Mouse (Mus musculus) kidney, embryonic 14.5 days (tissue): Measurements from ENCODE around the gene Slamf8. TPM values are rescaled to one million over a fixed set of nuclear protein-coding genes. Genes with fewer than 3 reads are reported as not detected.

Experiments
- ATAC-seq: fragments of 200-750 bp; cut with Nextera tagmentation; 2 replicates; pipeline ENCODE4 v1.8.0; 2017; ENCODE audit warnings: moderate number of reproducible peaks, mild to moderate bottlenecking, moderate TSS enrichment, moderate library complexity; ENCODE audit not compliant: low FRiP score, low TSS enrichment
- H3K27ac ChIP-seq: fragments of 300-500 bp; sonication (generic); 2 replicates; pipeline ENCODE4 v1.5.1; 2014; ENCODE audit warnings: low read depth, mild to moderate bottlenecking, low read length, moderate library complexity, mixed read lengths
- H3K27me3 ChIP-seq: fragments of 300-500 bp; sonication (generic); 2 replicates; pipeline ENCODE4 v1.6.1; 2014; ENCODE audit warnings: mild to moderate bottlenecking, low read length; ENCODE audit not compliant: control insufficient read depth, insufficient read depth
- H3K36me3 ChIP-seq: fragments of 300-500 bp; sonication (generic); 2 replicates; pipeline ENCODE4 v1.6.1; 2014; ENCODE audit warnings: low read length, mixed read lengths; ENCODE audit not compliant: control insufficient read depth, insufficient read depth
- H3K4me1 ChIP-seq: fragments of 300-500 bp; sonication (generic); 2 replicates; pipeline ENCODE4 v1.6.1; 2014; ENCODE audit warnings: low read length, mixed read lengths; ENCODE audit not compliant: control insufficient read depth, insufficient read depth
- H3K4me2 ChIP-seq: fragments of 300-500 bp; sonication (generic); replicated peaks from 2 replicates; pipeline ENCODE4 v1.6.1; 2014; ENCODE audit warnings: low read depth, mild to moderate bottlenecking, low read length
- H3K4me3 ChIP-seq: fragments of 300-500 bp; sonication (generic); 2 replicates; pipeline ENCODE4 v1.5.1; 2014; ENCODE audit warnings: mild to moderate bottlenecking, low read length
- H3K9ac ChIP-seq: fragments of 300-500 bp; sonication (generic); 2 replicates; pipeline ENCODE4 v1.6.1; 2014; ENCODE audit warnings: low read depth, mild to moderate bottlenecking, low read length, moderate library complexity
- H3K9me3 ChIP-seq: fragments of 300-500 bp; sonication (generic); 2 replicates; pipeline ENCODE4 v1.6.1; 2016; ENCODE audit warnings: low read length; ENCODE audit not compliant: control insufficient read depth
- WGBS: fragments of 180-500 bp; shearing (Covaris S2); extraction: QIAGEN DNeasy Blood & Tissue Kit; methylation state at CpG from one replicate; pipeline ENCODE4 v1.1.7; 2014; 5-methylcytosine and 5-hydroxymethylcytosine counted together
- polyA plus RNA-seq: library from polyadenylated mRNA; unstranded; fragments of >200 nt; fragmentation: Nextera tagmentation; extraction: Ambion mirVana; gene quantifications from 2 replicates; pipeline ENCODE4 v1.2.1, GENCODE M21; 2014

Slamf8 gene
- polyA plus RNA-seq, 1 experiment from 2014 or later: 0.12 TPM

DNA sequence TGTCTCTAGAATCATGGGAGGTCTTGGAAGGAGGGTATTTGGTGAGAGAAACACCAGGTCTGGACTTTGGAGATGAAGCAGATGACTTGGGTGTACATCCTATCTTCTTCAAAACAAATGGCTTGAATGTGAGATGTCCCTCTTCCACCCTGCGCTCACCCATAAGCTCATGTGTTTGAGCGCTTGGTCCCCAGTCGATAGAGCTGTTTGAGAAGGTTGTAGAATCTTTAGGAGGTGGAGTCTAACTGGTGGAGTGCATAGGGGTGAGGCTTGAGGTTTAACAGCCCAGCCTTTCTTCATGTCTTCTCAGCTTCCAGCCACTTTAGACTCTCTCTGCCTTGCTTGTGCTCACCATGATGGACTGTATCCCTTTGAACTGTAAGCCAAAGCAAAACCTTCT lies 35.9 kb upstream of the Slamf8 start:
- 94% methylated on average over 3 of the region's 3 CpGs for WGBS
- Histone ChIP-seq H3K4me2 (no peak overlapping the region), H3K4me3 (no peak overlapping the region), H3K36me3 (no peaks in the 10 kb centered on the region), H3K9me3 (no peaks in the 10 kb centered on the region), H3K27me3 (no peaks in the 10 kb centered on the region), H3K27ac (no peak overlapping the region), H3K9ac (no peak overlapping the region), H3K4me1 (no peaks in the 10 kb centered on the region)
- ATAC-seq: no peak

DNA sequence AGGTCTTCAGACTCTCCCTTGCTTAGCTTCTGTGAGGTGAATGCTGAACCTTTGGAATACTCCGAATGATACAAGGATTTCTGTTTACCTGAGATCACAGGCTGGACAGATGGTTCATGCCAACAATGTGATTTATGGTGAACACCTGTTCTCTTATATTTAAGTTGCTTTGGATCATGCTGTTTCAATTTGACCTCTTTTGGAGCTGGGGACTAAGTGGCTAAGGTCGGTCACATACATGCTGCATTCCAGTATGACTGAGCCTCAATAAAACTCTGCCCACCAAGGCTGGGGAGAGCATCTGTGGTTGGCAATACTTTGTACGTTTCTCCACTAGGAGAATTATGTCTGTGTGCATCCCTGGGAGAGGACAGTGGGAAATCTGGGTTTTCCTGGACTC lies 33.7 kb upstream of the Slamf8 start:
- no peak overlapping the region for H3K27ac ChIP-seq
- ATAC-seq: no peak
- 67% methylated on average over 3 of the region's 3 CpGs for WGBS
- no peak overlapping the region for H3K4me3 ChIP-seq
- no peaks in the 10 kb centered on the region for H3K9me3 ChIP-seq
- no peak overlapping the region for H3K9ac ChIP-seq
- H3K27me3 ChIP-seq: no peaks in the 10 kb centered on the region
- no peaks in the 10 kb centered on the region for H3K36me3 ChIP-seq
- H3K4me2 ChIP-seq: no peak overlapping the region
- no peaks in the 10 kb centered on the region for H3K4me1 ChIP-seq

DNA sequence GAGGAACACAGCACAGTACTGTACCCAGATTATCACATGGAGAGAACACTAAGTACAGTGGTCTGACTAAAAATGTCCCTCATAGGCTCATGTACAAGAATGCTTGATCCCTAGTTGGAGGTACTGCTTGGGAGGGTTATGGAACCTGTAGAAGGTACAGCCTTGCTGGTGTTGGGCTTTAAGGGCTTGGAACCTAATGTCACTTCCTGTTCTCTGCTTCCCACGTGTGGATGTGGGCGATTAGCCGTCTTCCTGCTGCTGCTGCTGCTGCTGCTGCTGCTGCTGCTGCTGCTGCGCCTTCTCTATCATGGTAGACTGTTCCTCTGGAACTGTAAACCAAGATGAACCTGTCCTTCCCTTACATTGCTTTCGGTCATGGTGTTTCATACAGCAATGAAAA lies 33.2 kb upstream of the Slamf8 start:
- Histone ChIP-seq H3K27me3 (no peaks in the 10 kb centered on the region), H3K9ac (no peak overlapping the region), H3K27ac (no peak overlapping the region), H3K4me1 (no peaks in the 10 kb centered on the region), H3K4me2 (no peak overlapping the region), H3K9me3 (no peaks in the 10 kb centered on the region), H3K4me3 (no peak overlapping the region), H3K36me3 (no peaks in the 10 kb centered on the region)
- 62% methylated on average over 5 of the region's 5 CpGs for WGBS
- no peak for ATAC-seq

DNA sequence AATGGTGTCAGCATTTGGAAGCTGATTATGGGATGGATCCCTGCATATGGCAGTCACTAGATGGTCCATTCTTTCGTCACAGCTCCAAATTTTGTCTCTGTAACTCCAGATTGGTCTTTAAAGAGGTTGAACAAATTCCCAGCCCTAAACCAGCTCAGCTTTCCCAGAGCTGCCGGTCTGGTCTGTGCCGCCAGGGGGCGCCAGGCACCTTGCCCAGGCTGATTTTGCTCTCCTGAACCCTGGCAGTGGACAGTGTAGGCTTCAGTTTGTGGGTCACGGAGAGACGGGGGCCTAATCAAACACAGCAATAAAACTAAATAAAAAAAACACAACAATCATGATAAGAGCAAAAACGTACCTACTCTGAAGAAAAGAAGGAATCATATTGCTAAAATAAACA lies 28.9 kb upstream of the Slamf8 start:
- H3K27me3 ChIP-seq: no peaks in the 10 kb centered on the region
- peak; percentile 46; the same call in 1 of the 2 replicates for ATAC-seq
- 17% methylated on average over 7 of the region's 7 CpGs for WGBS

DNA sequence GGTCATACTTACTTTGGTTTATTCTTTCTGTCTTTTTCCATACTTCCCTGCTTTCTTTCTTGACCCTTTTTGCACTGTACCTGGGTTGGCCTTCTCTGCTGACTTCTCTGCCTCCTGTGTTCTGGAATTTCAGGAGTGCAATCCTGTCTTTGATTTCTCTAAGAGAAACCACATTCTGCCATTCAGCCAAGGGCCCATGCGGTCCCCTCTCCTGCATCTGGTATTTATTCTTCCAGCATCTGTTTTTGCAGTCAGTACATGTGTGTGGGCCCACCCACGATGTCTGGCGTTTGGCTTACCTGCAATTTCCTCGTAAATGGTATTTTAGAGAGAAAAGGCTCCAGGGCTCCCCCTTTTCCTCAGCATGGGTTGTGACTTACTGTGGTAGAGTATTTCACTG lies 27.8 kb upstream of the Slamf8 start:
- H3K4me2 ChIP-seq: no peak overlapping the region
- H3K4me1 ChIP-seq: peaks cover 13% of the 10 kb centered on the region; the same call in 1 of the 2 replicates
- no peak for ATAC-seq
- H3K27ac ChIP-seq: no peak overlapping the region
- H3K36me3 ChIP-seq: no peaks in the 10 kb centered on the region
- no peak overlapping the region for H3K9ac ChIP-seq
- 49% methylated on average over 4 of the region's 4 CpGs for WGBS
- H3K9me3 ChIP-seq: no peaks in the 10 kb centered on the region
- H3K4me3 ChIP-seq: no peak overlapping the region
- H3K27me3 ChIP-seq: no peaks in the 10 kb centered on the region

More for the DNA sequence above, 28.9 kb upstream of the Slamf8 start:
- H3K4me3 ChIP-seq: no peak overlapping the region
- H3K9me3 ChIP-seq: no peaks in the 10 kb centered on the region
- no peak overlapping the region for H3K9ac ChIP-seq
- H3K27ac ChIP-seq: no peak overlapping the region
- H3K4me1 ChIP-seq: peaks cover 13% of the 10 kb centered on the region; the same call in 1 of the 2 replicates
- H3K36me3 ChIP-seq: no peaks in the 10 kb centered on the region
- H3K4me2 ChIP-seq: no peak overlapping the region

DNA sequence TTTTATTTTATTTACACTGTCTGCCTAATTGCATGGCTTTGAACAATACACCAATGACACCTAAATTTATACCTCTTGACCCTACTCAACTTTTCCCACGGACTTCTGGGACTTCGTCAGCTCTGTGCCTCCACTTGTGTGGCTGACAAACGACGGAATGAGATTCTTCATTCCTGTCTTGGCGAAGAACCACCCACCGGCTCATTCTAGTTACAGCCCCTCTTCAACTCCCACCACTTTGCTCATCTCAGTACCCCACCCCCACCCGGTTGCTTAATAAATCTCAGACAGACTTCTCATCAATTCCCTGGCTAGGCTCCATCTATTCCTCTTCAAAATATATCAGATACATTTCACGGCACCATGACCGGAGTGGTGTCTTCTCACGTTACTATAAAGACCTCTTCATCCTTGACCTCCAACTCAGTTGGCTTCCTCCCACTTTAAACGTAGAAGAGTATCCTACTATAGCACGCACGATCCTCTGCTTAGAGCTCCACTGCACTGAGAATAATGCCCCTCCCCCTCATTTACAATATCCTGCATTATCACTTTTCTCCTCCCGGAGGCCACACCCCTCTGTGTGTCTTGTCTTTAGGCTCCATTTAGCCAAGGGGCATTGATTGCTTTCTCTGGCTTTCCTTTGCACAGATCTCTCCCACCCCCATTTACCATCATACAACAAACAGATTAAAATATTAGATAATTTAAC lies 27.2 kb upstream of the Slamf8 start:
- Histone ChIP-seq H3K27me3 (no peaks in the 10 kb centered on the region), H3K36me3 (no peaks in the 10 kb centered on the region), H3K4me1 (peaks cover 13% of the 10 kb centered on the region; the same call in 1 of the 2 replicates), H3K4me2 (peak overlapping the region; percentile 54), H3K27ac (no peak overlapping the region), H3K4me3 (peak overlapping the region; percentile 27), H3K9ac (no peak overlapping the region), H3K9me3 (no peaks in the 10 kb centered on the region)
- peak; percentile 48 for ATAC-seq
- WGBS: 14% methylated on average over 14 of the region's 14 CpGs

DNA sequence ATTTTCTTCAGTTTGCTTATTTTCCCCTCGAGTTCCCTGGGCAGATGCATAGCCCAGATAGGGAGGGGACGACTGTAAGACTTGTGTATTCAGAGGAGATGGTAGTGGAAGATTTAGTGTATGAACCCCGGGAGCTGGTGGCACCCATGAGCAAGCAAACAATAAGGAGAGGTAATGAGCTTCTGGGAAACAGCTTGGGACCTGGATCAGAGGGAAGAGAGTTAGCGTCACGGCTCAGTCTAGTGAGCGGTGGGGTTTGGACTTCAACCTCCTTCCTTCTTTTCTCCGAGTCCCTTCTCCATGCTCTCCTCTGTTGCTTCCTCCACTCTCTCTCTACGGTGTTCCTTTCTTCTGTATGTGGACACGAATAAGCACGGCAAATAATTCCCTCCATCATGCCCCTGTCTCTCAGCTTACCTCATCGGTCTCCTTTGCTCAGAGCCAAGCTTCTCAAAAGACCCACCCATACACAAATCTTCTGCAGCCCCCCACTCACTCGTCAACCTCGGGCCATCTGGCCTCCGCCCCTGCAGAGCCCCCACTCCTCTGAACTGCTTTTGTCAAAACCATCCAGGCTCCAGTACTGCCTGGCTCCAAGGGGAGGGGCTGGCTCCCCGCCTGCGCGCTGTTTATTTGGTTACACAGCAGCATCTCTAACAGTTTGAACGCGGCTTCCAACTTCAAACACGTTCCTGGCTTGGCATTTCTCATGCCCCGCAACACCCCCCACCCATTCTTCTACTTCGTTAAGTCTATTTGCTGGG lies 26.4 kb upstream of the Slamf8 start:
- Histone ChIP-seq H3K27me3 (no peaks in the 10 kb centered on the region), H3K9me3 (no peaks in the 10 kb centered on the region), H3K4me1 (peaks cover 13% of the 10 kb centered on the region; the same call in 1 of the 2 replicates), H3K4me2 (peak overlapping the region; percentile 54), H3K36me3 (no peaks in the 10 kb centered on the region), H3K4me3 (peak overlapping the region; percentile 27), H3K27ac (no peak overlapping the region), H3K9ac (peak overlapping the region; percentile 40; the same call in 1 of the 2 replicates)
- 10% methylated on average over 22 of the region's 22 CpGs for WGBS
- peak; percentile 14 for ATAC-seq

DNA sequence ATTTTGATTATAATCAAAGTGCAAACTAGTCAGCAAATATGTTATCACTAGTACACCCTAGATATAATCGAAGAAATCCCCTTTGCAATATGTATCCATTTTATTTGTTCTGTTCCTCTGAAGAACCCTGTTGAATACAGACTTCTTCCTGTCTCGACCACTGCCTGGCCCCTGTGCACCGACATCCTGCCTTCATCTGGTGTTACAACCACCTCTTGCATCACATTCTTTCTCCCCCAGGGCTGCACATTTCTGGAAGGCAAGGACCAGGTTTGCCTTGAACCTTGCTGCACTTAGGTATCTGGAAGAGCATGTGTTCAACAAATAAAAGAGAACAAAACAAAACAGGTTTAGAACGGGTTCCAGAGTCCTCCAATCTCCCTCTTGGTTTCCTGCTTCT lies 25.0 kb upstream of the Slamf8 start:
- Histone ChIP-seq H3K4me2 (no peak overlapping the region), H3K4me3 (no peak overlapping the region), H3K4me1 (peaks cover 13% of the 10 kb centered on the region; the same call in 1 of the 2 replicates), H3K9me3 (no peaks in the 10 kb centered on the region), H3K36me3 (no peaks in the 10 kb centered on the region), H3K9ac (no peak overlapping the region), H3K27ac (no peak overlapping the region), H3K27me3 (no peaks in the 10 kb centered on the region)
- WGBS: 72% methylated on average over 4 of the region's 4 CpGs
- no peak for ATAC-seq

DNA sequence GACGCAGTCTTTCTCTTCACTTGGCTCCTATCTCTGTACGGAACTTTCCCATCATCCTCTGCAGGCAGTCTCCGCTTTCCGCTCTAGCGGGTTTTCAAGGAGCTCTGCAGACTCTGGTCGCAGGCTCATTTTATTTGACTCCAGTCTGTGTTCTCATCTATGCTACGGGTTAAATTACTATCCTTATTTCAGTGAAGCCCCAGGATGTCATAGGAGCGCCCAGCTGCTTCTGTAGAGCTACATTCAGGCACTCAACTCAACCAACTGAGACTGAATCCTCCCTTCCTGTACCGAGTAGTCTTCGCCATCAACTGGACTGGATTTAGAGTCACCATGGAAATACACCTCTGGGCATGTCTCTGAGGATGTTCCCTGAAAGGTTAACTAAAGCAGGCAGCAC lies 24.3 kb upstream of the Slamf8 start:
- no peak overlapping the region for H3K4me2 ChIP-seq
- H3K9me3 ChIP-seq: no peaks in the 10 kb centered on the region
- H3K4me1 ChIP-seq: peaks cover 13% of the 10 kb centered on the region; the same call in 1 of the 2 replicates
- H3K36me3 ChIP-seq: no peaks in the 10 kb centered on the region
- no peak overlapping the region for H3K4me3 ChIP-seq
- H3K9ac ChIP-seq: no peak overlapping the region
- 50% methylated on average over 10 of the region's 10 CpGs for WGBS
- no peak overlapping the region for H3K27ac ChIP-seq
- peak; percentile 29 for ATAC-seq
- H3K27me3 ChIP-seq: no peaks in the 10 kb centered on the region
